Mouse (Mus musculus) intestine, postnatal 0 days (tissue): ENCODE measurements at regions not wholly inside any gene's neighbourhood (a gene's known extent, or its start where the extent isn't known, plus 50 kb on each side); places are given as distances from the start of the nearest gene placed in this dataset.

Experiments used
- ATAC-seq: fragments of 200-750 bp; cut with Nextera tagmentation; 2 replicates; pipeline ENCODE4 v1.8.0; 2017; ENCODE audit warnings: mild to moderate bottlenecking, moderate TSS enrichment, moderate library complexity
- H3K27ac ChIP-seq: fragments of 300-500 bp; sonication (generic); 2 replicates; pipeline ENCODE4 v1.5.1; 2014; ENCODE audit warnings: mild to moderate bottlenecking, low read depth, low read length, moderate library complexity
- H3K27me3 ChIP-seq: fragments of 300-500 bp; sonication (generic); replicated peaks from 2 replicates; pipeline ENCODE4 v1.6.1; 2014; ENCODE audit warnings: low read length, mixed read lengths; ENCODE audit not compliant: control insufficient read depth, insufficient read depth
- H3K36me3 ChIP-seq: fragments of 300-500 bp; sonication (generic); 2 replicates; pipeline ENCODE4 v1.6.1; 2014; ENCODE audit warnings: mild to moderate bottlenecking, moderate library complexity; ENCODE audit not compliant: control insufficient read depth, insufficient read depth
- H3K4me1 ChIP-seq: fragments of 300-500 bp; sonication (generic); replicated peaks from 2 replicates; pipeline ENCODE4 v1.6.1; 2014; ENCODE audit warnings: antibody characterized with exemption, low read length, mixed read lengths; ENCODE audit not compliant: control insufficient read depth, insufficient read depth
- H3K4me2 ChIP-seq: fragments of 300-500 bp; sonication (generic); replicated peaks from 2 replicates; pipeline ENCODE4 v1.6.1; 2014; ENCODE audit warnings: low read depth, mild to moderate bottlenecking, moderate library complexity
- H3K4me3 ChIP-seq: fragments of 300-500 bp; sonication (generic); 2 replicates; pipeline ENCODE4 v1.5.1; 2014; ENCODE audit warnings: low read depth, low read length
- H3K9ac ChIP-seq: fragments of 300-500 bp; sonication (generic); 2 replicates; pipeline ENCODE4 v1.6.1; 2014; ENCODE audit warnings: mild to moderate bottlenecking, low read depth, low read length
- H3K9me3 ChIP-seq: fragments of 300-500 bp; sonication (generic); 2 replicates; pipeline ENCODE4 v1.6.1; 2016; ENCODE audit warnings: mixed run types; ENCODE audit not compliant: control insufficient read depth
- CTCF ChIP-seq: sonication (generic); IDR thresholded peaks from 2 replicates; pipeline ENCODE4 v1.5.1; 2016; ENCODE audit warnings: low read depth, mild to moderate bottlenecking, control low read depth, antibody characterized with exemption, moderate library complexity
- WGBS: fragments of 180-500 bp; shearing (Covaris S2); extraction: QIAGEN DNeasy Blood & Tissue Kit; methylation state at CpG from one replicate; pipeline ENCODE4 v1.1.7; 2014; 5-methylcytosine and 5-hydroxymethylcytosine counted together

- H3K27ac ChIP-seq: peak overlapping the region; percentile 85
- no peak for TF ChIP-seq CTCF
- H3K9ac ChIP-seq: no peak overlapping the region
- 48% methylated on average over 10 of the region's 10 CpGs for WGBS
- no peaks in the 10 kb centered on the region for H3K4me1 ChIP-seq
- ATAC-seq: peak; percentile 97
- no peaks in the 10 kb centered on the region for H3K27me3 ChIP-seq
- no peaks in the 10 kb centered on the region for H3K36me3 ChIP-seq
- peak overlapping the region; percentile 24 for H3K4me2 ChIP-seq
- H3K9me3 ChIP-seq: no peaks in the 10 kb centered on the region
- H3K4me3 ChIP-seq: no peak overlapping the region
Measured at GRCm38 (mm10) chr10:19099369-19100285, 84.2 kb upstream of the Tnfaip3 start.

- no peaks in the 10 kb centered on the region for H3K9me3 ChIP-seq
- no peak overlapping the region for H3K4me2 ChIP-seq
- no peaks in the 10 kb centered on the region for H3K4me1 ChIP-seq
- 45% methylated on average over 8 of the region's 8 CpGs for WGBS
- H3K36me3 ChIP-seq: no peaks in the 10 kb centered on the region
- H3K4me3 ChIP-seq: no peak overlapping the region
- H3K9ac ChIP-seq: no peak overlapping the region
- ATAC-seq: no peak
- peak; percentile 81 for TF ChIP-seq CTCF
- no peaks in the 10 kb centered on the region for H3K27me3 ChIP-seq
- no peak overlapping the region for H3K27ac ChIP-seq
Measured at GRCm38 (mm10) chr10:19094297-19094696, 78.8 kb upstream of the Tnfaip3 start.

- WGBS: 63% methylated on average over 3 of the region's 3 CpGs
- Histone ChIP-seq H3K27me3 (no peaks in the 10 kb centered on the region), H3K9me3 (no peaks in the 10 kb centered on the region), H3K9ac (no peak overlapping the region), H3K4me2 (no peak overlapping the region), H3K4me3 (no peak overlapping the region), H3K36me3 (no peaks in the 10 kb centered on the region), H3K27ac (no peak overlapping the region), H3K4me1 (no peaks in the 10 kb centered on the region)
- no peak for TF ChIP-seq CTCF
- no peak for ATAC-seq
Measured at GRCm38 (mm10) chr10:19093689-19094088, 78.2 kb upstream of the Tnfaip3 start.

GRCm38 (mm10) chr10:19091949-19092348 lies 76.5 kb upstream of the Tnfaip3 start:
- Histone ChIP-seq H3K4me1 (no peaks in the 10 kb centered on the region), H3K27me3 (no peaks in the 10 kb centered on the region), H3K27ac (no peak overlapping the region), H3K4me2 (no peak overlapping the region), H3K36me3 (no peaks in the 10 kb centered on the region), H3K4me3 (no peak overlapping the region), H3K9ac (no peak overlapping the region), H3K9me3 (no peaks in the 10 kb centered on the region)
- no peak for ATAC-seq
- no peak for TF ChIP-seq CTCF
- 82% methylated on average over 3 of the region's 3 CpGs for WGBS

- TF ChIP-seq CTCF: no peak
- 56% methylated on average over 3 of the region's 3 CpGs for WGBS
Measured at GRCm38 (mm10) chr10:19091110-19091509, 75.7 kb upstream of the Tnfaip3 start.

GRCm38 (mm10) chr10:19086995-19087394 lies 71.5 kb upstream of the Tnfaip3 start:
- 80% methylated on average over 1 of the region's 1 CpGs for WGBS
- Histone ChIP-seq H3K36me3 (no peaks in the 10 kb centered on the region), H3K27me3 (no peaks in the 10 kb centered on the region), H3K9ac (no peak overlapping the region), H3K9me3 (no peaks in the 10 kb centered on the region), H3K4me2 (no peak overlapping the region), H3K27ac (no peak overlapping the region), H3K4me1 (no peaks in the 10 kb centered on the region), H3K4me3 (no peak overlapping the region)
- no peak for TF ChIP-seq CTCF
- ATAC-seq: no peak; the same call in 1 of the 2 replicates

More at GRCm38 (mm10) chr10:19091110-19091509, 75.7 kb upstream of the Tnfaip3 start:
- Histone ChIP-seq H3K27me3 (no peaks in the 10 kb centered on the region), H3K4me3 (no peak overlapping the region), H3K4me2 (no peak overlapping the region), H3K36me3 (no peaks in the 10 kb centered on the region), H3K9ac (no peak overlapping the region), H3K27ac (no peak overlapping the region), H3K4me1 (no peaks in the 10 kb centered on the region), H3K9me3 (no peaks in the 10 kb centered on the region)
- no peak for ATAC-seq
